Mouse (Mus musculus): ENCODE results near the gene Nat8f6. TPM values are rescaled to one million over a fixed set of nuclear protein-coding genes. Genes with fewer than 3 reads are reported as not detected.
"Not testable (repeated sequence)": the region's sequence is repeated elsewhere in the genome, so short reads cannot be mapped to it uniquely, and the experiment has no call there.

The Nat8f6 gene
- total RNA-seq (2021) = not detected
- long read RNA-seq, experiment 1 = 0 reads
- long read RNA-seq, experiment 2 = 0 reads

DNA sequence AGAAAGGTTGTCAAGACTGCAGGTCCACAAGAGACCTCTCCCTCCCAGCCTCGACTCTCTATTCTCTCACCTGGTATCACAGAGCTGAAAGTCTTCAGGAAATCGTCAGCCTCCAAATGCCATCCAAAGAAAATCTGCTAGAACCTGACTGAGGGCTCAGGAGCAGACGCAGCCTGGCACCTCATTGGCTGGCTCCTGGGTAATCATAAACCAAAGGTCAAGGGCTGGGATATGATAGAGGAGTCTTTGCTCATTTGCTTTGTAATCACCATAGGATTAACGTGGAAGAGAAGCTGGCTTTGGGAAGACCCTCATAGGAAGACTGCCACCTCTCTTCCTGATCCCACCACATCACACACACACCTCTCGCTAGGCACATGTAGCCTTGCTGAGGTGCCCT is at the start of gene Nat8f6, which contains the start of gene Nat8f5:
Gene Nat8f6 (minus strand): TSS at position 118 of the 400 bp plus-strand sequence.
Gene Nat8f5 (minus strand): TSS at position 136 of the 400 bp plus-strand sequence.
- intact Hi-C loops (cut with DNase I) = no loop called here
- DNase-seq = no peak

DNA sequence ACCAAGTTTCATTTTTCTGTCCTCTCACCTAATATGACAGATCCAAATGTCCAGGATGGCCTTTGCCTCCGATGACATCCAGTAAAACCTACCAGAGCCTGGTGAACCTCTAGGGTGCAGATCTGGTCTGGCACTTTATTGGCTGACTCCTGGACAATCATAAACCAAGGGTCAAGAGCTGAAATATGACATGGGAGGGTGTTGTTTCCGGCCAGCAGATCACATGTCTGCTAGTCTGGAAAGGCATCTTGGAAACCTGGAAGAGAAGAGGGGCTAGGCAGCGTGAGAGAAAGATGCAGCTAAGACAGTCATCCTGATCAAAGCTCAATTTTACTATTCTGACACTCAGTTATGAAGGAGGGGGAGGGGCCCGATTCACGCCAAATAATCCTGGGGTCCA is 48.3 kb upstream of the Nat8f6 start, which contains the start of gene Nat8f2:
Gene Nat8f2 (minus strand): TSS at position 153 of the 400 bp plus-strand sequence.
- intact Hi-C loops (cut with DNase I); DNase-seq: not testable (repeated sequence)

DNA sequence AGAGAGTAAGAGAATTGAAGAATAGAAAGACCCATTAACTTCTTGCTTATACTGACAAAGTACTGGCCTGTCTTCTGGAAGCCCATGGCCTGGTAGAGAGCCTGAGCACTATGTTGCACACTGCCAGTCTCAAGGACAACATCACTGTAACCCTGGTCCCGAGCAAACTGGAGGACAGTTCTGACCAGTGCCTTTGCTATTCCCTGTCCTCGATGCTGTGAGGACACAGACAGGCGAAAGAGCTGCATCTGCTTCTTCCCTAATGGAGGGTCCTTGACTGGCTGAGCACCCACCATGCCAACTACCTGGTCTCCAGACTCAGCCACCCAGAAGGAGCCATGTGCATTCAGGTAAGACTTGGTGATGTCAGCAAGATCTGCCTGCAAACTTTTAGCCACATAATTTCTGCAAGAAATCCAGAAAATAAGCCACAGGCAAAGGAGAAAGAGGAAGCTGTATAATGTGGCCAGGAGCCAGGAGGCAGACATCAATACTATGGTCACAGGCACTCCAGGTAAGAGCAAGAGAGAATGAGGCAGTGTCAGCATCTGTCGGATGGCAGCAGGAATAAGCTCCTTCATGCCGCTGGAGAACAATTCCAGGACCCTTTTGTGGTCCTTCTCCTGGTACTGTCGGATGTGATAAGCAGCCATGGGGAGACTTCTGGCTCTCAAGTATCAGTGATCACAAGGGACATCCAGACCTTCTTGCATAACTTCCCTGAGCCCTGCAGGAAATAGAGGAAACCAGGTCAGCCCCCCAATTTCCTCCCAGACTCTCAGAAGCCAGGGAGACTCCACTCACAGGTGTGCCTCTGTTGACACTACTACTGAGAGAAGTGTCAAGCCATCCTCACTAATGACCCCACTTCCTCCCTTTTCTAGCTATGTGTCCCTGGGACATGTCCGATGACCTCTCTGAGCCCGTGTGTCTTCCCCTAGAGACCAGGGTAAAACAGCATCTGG is 47.3 kb upstream of the Nat8f6 start:
- no peak for DNase-seq
- intact Hi-C loops (cut with DNase I) = no loop called here

DNA sequence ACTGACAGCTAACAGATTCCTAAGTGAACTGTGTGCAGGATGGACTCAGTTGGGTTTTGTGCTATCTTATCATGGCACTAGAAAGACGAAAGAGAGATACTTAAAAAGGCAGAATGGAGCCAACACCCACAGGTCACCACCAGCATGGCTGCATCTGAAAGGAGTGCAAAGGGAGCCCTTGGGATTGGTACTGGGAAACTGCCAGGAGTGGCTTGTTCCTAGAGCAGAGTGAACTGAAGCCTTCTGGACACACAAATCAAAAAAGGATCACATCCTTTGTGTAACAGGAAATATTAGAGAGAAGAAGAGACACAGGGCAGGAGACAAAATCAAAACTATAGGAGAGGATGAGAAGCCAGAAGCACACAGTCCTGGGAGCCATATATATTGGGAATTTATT is 46.2 kb upstream of the Nat8f6 start:
- intact Hi-C loops (cut with DNase I); DNase-seq: not testable (repeated sequence)

DNA sequence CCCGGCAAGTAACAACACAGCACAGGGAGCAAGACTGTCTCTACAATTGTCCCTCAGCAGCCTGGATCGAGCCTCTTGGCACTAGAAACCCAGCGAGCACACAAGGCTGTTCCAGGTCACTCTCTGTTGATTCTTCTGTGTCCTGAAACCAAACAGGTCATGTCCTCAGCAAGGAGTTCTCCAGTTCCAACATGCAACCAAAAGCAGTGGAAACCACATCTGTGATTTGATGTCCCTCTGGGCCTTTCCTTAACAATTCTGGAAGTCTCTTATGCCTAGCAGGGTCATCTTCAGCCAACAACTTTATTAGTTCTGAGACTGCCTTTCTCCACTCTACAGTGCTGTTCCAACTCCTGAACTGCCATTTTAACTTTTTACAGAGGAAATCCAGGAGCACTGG is 45.4 kb upstream of the Nat8f6 start:
- intact Hi-C loops (cut with DNase I); DNase-seq: not testable (repeated sequence)

DNA sequence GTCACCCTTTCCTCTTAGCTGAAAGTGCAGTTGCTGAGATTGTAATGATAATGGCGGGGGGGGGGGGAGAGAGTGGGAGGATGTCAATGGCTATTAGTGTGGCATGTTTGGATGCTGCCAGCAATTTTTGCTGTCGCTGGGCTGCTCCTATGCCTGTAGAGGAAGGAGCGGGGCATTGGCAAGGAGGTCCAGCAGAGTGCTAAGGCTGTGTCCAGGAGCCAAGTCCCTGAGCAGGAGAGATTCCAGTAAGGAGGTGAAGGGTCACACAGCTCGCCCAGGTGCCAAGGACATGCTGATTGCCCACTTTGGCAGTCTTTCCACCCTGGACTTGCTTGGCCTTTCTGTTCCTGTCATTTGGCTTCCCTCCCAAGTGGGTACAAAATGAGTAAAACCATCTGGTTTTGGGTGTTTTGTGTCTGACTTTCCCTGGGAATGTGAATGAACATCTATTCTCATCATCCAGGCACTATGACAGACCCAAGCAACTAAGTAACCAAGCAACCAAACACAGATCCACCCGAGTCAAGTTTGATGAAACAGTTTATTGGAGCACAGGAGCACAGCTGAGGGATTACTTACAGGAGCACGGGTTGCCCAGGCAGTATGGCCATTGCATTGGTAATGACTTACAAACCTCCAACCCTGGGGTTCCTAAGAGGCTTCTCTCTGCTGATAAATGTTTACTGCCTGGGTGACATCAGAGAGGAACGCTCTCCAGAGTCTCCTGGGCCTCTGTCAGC is 44.3 kb upstream of the Nat8f6 start:
- peak in 1 of 2 experiments; percentile 16 for DNase-seq
- intact Hi-C loops (cut with DNase I) = not testable (repeated sequence)

DNA sequence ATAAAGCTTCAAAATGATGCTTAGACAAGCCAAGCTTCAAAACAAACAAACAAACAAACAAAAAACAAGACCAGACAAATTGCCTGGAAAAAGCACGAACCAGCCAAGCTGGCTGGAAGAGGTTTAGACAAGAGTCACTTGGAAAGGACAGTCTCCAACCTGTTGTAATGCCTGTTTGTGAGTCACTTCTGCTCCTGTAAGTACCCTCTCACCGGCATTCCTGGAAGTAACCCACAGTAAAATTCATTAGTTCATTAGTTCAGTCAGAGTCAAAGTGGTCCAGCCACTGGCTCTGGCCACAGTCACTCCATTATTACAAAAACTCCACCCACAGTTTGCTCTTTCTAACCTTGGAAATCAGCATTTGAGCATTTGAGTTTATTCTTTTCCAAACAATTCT is 43.1 kb upstream of the Nat8f6 start:
- intact Hi-C loops (cut with DNase I) = no loop called here
- no peak for DNase-seq

DNA sequence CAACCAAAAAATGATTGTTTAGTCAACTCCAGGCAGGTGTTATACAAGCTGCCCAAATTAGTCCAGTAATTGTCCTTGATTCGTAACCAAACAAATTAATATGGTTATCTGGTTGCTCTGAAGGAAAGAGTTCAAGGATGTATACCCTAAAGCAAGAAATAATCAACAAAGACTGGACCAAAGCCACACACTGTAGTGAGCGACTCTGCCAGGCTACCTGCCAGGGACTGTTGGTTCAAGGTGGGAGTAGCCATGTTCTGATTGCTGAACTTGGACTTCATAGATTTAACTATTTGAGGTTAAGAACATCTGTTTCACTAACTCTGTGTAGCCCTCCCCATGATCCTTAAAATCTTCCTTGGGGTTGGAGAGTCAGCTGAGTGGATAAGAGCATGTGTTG is 42.4 kb upstream of the Nat8f6 start:
- no peak for DNase-seq
- intact Hi-C loops (cut with DNase I) = no loop called here

DNA sequence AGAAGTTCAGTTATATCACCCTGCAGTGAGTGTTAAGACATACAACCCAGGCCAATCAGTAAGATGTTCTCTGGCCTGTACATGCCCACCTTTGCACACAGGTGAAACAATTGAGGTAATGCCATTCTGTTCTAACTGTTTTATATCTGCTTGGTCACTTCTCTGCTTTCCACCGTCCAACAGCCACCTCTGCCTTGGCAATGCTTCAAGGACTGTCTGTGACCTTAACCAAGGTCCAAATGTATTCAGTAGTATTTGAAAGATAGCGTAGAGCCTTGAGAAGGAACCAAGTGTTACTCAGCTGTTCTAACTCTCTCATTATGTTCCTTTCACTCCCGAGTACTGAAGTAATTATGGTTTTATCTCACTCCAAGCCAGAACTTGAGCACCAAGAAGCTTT is 41.8 kb upstream of the Nat8f6 start:
- intact Hi-C loops (cut with DNase I) = no loop called here
- no peak for DNase-seq

DNA sequence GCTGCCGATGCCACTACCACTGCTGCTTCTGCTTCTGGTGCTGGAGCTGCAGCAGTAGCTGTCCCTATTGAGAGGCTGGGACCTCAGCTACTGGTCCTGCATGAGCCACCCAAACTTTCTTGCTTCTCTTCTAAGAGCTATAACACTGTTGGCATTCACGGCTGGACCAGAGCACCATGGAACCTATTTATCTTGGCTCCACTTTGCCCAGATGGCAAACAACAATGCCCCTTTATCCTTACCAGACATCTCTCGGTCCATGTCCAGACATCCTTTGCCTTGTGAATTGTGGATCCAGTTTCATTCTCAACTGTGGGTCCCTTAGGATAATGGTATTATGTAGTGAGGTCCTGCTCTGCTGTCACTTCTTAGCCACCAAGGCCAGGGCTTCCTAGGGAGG is 40.5 kb upstream of the Nat8f6 start:
- intact Hi-C loops (cut with DNase I) = no loop called here
- no peak for DNase-seq

DNA sequence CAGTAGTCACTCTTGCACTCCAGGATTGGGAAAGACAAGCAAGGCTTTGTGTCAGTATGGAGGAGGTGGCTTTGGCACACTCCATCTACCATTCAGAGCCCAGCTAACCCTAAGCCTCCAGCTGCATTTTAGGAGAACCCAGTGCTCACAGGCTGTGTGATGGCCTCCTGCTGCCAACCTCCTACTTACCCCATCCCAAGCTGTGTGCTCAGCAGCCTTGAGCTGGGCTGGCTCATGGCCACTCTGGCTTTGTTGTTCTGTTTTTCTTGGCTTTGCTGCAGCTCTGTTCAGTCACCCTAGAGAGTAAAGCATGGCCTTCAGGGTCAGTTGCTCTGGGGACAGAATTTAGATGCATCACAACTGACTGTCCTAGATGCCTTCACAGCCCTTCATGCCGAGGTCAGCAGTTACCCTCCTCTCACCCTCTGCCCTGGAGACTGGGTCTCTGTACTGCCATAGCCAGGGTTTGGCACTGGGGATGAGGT is 35.5 kb upstream of the Nat8f6 start:
- intact Hi-C loops (cut with DNase I) = loop anchor here (5.0 kb wide), 1 partner anchor 36 kb away; no protein-coding TSS in a partner anchor
- DNase-seq = peak; percentile 46 to 64

DNA sequence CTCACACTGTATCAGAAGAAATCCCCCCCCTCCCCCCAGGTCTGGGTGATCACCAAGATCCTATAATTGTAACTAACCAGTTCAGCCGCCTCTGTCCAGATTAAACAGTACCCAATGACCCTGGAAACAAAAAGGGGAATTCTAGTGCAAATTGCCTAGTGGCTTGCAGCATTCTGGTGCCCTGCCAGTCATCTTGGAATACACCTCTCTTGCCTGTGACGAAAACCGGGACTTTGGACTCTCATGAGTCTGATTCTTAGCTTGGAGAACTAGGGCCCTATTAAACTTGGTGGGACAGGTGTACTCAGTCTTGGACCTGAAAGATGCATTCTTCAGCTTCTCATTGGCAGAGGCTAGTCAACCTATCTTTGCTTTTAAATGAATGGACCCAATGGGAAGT is 32.7 kb upstream of the Nat8f6 start:
- DNase-seq = no peak
- intact Hi-C loops (cut with DNase I) = no loop called here

DNA sequence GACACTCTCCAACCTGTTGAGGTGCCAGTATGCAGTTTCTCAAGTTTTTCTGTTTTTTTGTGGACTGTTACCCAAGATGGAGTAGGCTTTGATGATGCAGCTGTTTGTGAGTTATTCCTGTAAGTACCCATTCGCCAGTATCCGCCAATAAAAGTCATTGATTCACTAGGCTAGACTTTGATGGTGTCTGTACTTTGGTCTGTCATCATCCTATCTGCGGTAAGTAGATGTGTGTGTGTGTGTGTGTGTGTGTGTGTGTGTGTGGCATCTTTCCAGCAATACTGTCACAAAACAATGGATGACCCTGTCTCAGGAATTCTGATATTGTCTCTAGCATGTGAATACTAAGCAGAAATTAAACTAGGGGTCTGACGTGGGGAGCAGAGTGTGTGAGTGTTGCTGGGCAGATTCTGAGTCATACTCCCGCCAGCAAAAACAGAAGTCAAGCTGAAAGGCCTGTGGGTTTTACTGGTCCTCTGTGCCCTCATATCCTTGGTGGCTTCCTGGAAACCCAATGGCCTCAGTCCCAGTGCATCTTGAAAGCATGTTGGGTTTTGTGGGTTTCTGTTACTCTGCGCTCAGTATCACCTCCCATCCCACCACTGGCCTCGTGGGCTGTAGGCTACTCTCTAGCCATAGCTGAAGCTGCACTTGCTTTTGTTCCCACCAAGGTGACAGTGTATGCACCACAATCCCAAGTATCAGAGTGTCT is 30.5 kb upstream of the Nat8f6 start:
- DNase-seq = no peak
- intact Hi-C loops (cut with DNase I) = no loop called here

DNA sequence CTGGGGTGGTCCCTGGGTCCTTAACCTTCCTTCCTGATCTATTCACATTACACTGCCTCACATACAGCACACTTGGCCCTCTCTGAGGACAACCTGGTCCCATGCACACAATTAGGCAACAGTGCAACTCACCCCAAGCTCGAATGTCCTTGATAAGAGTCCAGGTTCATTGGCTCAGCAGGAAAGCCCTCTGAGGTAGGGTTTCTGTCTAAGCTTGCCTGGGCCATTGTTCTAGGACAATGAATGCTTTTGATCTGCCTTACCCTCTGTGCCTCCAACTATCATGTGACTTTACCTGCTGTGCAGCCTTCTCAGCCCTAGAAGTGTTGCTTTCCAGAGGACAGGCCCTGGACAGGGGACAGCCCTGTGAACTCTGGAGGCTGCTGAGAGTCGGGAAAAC is 28.5 kb upstream of the Nat8f6 start:
- intact Hi-C loops (cut with DNase I) = no loop called here
- no peak for DNase-seq

DNA sequence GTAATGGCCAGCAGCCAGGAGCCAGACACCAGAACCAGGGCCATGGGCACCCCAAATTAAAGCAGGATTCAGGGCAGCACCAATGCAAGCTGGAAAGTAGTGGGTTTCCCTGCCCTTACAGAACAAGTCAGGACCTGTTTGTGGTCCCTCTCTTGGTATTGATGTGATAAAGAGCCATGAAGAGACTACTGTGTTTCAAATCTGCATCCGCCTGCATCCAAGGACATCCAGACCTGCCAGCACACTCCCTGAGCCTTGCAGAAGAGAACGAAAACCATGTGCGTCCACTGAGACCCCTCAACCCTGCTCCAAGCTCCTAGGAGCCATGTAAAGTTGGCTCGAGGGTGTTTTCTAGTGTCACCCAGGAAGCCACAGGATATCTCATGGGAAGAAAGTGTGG is 27.4 kb upstream of the Nat8f6 start:
- DNase-seq = no peak
- intact Hi-C loops (cut with DNase I) = no loop called here

DNA sequence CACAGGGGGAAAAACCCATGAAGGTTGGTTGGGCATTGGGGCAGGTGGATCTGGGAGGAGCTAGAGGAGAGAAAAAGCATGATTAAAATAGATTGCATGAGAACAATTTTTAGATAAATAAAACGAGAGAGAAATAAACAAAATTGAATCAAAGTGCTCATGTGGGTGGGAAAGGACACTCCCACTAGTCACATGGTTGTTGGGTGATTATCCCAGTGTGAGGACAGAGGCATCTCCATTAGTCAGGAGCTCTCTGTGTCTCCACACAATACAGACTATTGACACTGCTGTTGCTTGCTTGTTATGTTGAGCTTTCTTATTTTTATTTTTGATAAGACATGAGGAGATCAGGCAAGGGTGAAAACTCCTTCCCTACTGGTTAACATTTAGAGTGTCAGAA is 26.2 kb upstream of the Nat8f6 start:
- no peak for DNase-seq
- intact Hi-C loops (cut with DNase I) = no loop called here

DNA sequence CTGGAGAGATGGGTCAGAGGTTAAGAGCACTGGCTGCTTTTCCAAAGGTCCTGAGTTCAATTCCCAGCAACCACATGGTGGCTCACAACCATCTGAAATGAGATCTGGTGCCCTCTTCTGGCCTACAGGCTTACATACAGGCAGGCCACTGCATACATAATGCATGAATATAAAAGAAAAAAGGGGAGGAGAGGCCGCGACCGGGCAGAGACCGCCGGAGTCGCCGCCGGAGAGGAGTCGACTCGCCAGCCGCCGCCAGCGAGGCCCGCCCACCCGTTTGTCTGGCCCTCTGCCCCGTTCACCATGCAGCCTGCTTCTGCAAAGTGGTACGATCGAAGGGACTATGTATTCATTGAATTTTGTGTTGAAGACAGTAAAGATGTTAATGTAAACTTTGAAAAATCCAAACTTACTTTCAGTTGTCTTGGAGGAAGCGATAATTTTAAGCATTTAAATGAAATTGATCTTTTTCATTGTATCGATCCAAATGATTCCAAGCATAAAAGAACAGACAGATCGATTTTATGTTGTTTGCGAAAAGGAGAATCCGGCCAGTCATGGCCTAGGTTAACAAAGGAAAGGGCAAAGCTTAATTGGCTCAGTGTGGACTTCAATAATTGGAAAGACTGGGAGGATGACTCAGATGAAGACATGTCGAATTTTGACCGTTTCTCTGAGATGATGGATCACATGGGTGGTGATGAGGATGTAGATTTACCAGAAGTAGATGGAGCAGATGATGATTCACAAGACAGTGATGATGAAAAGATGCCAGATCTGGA is 23.1 kb upstream of the Nat8f6 start:
- DNase-seq; intact Hi-C loops (cut with DNase I): not testable (repeated sequence)

DNA sequence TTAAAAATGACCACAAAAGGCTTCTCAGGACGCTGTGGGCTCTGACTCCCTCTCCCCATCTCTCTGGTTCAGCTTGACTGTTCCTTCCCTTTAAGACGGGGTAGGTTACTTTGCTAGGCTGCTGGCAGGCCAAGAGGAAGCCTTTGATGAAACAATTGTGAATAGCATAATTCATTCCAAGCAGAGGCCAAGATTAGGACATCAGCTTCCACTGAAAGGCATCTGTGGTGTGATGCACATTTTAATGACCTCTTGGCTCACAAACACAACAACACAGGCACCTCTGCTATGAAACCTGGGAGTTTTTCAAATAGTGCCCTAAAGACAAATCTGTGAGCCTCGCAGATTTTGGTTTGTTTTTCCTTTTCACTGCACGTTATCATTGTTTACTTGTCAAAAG is 19.2 kb upstream of the Nat8f6 start:
- intact Hi-C loops (cut with DNase I) = loop anchor here (5.0 kb wide), 2 partner anchors 52 to 167 kb away; no protein-coding TSS in a partner anchor
- no peak for DNase-seq

DNA sequence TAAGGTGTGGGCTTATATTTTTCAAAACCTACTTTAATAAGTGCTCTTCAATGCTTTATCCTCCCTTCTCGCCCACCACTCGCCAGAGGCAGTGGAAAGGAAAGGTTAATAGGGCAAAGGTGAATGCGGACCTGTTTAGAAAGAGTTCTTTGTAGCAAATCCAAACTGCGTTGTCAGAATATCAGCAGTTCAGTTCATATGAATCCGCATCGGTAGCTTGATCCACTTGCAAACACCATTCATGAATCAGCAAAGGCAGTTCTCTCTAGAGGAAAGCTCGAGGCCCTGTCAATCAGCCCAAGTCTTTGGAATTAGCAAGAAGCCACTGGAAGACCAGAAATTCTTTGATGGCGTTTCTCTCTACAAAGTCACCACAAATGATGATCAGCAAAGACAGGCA is 17.9 kb upstream of the Nat8f6 start:
- intact Hi-C loops (cut with DNase I) = loop anchor here (5.0 kb wide), 2 partner anchors 54 to 169 kb away; no protein-coding TSS in a partner anchor
- DNase-seq = no peak
